Mouse (Mus musculus) stomach, embryonic 16.5 days (tissue): ENCODE results near the gene Xlr5b. TPM values are rescaled to one million over a fixed set of nuclear protein-coding genes. Genes with fewer than 3 reads are reported as not detected.
A peak's percentile ranks its signal among the peaks of the same experiment; 100 is the strongest.
"Not testable (repeated sequence)": the region's sequence is repeated elsewhere in the genome, so short reads cannot be mapped to it uniquely, and the experiment has no call there.

Source experiments
- ATAC-seq: fragments of 200-750 bp; cut with Nextera tagmentation; 2 replicates; pipeline ENCODE4 v1.8.0; 2017; ENCODE audit warnings: moderate number of reproducible peaks, moderate TSS enrichment; ENCODE audit not compliant: insufficient read depth, low FRiP score
- H3K27ac ChIP-seq: fragments of 300-500 bp; sonication (generic); 2 replicates; pipeline ENCODE4 v1.5.1; 2014; ENCODE audit warnings: low read length
- H3K27me3 ChIP-seq: fragments of 300-500 bp; sonication (generic); 2 replicates; pipeline ENCODE4 v1.6.1; 2014; ENCODE audit warnings: low read length, control low read depth, mixed read lengths; ENCODE audit not compliant: control insufficient read depth, insufficient read depth
- H3K36me3 ChIP-seq: fragments of 300-500 bp; sonication (generic); 2 replicates; pipeline ENCODE4 v1.6.1; 2014; ENCODE audit warnings: low read length; ENCODE audit not compliant: control insufficient read depth, insufficient read depth
- H3K4me1 ChIP-seq: fragments of 300-500 bp; sonication (generic); 2 replicates; pipeline ENCODE4 v1.6.1; 2014; ENCODE audit warnings: low read length, control low read depth, mixed read lengths; ENCODE audit not compliant: control insufficient read depth, insufficient read depth
- H3K4me2 ChIP-seq: fragments of 300-500 bp; sonication (generic); 2 replicates; pipeline ENCODE4 v1.6.1; 2014; ENCODE audit warnings: low read depth, low read length, mixed read lengths
- H3K4me3 ChIP-seq: fragments of 300-500 bp; sonication (generic); replicated peaks from 2 replicates; pipeline ENCODE4 v1.5.1; 2014; ENCODE audit warnings: mild to moderate bottlenecking, low read length
- H3K9ac ChIP-seq: fragments of 300-500 bp; sonication (generic); 2 replicates; pipeline ENCODE4 v1.6.1; 2014; ENCODE audit warnings: low read length
- H3K9me3 ChIP-seq: fragments of 300-500 bp; sonication (generic); replicated peaks from 2 replicates; pipeline ENCODE4 v1.6.1; 2016; ENCODE audit warnings: low read length, control low read depth; ENCODE audit not compliant: control insufficient read depth
- WGBS: fragments of 180-500 bp; shearing (Covaris S2); extraction: QIAGEN DNeasy Blood & Tissue Kit; methylation state at CpG from one replicate; pipeline ENCODE4 v1.1.7; 2014; 5-methylcytosine and 5-hydroxymethylcytosine counted together
- polyA plus RNA-seq: library from polyadenylated mRNA; unstranded; fragments of >200 nt; fragmentation: Nextera tagmentation; extraction: Ambion mirVana; gene quantifications from 2 replicates; pipeline ENCODE4 v1.2.1, GENCODE M21; 2015

The Xlr5b gene
- not detected in 2 replicates for polyA plus RNA-seq

- H3K36me3 ChIP-seq, H3K9ac ChIP-seq, H3K4me3 ChIP-seq, H3K9me3 ChIP-seq, ATAC-seq, H3K4me2 ChIP-seq, H3K4me1 ChIP-seq, H3K27me3 ChIP-seq, H3K27ac ChIP-seq: not testable (repeated sequence)
- WGBS, result no CpG with 5 or more reads among the region's 20 CpGs
These were observed at the start of gene Xlr5b for GRCm38 (mm10) chrX:73148496-73148895. Gene Xlr5b (plus strand): TSS chrX:73148796.

- ATAC-seq, H3K9me3 ChIP-seq, H3K4me3 ChIP-seq, H3K27me3 ChIP-seq, H3K27ac ChIP-seq, H3K4me2 ChIP-seq, H3K9ac ChIP-seq, H3K36me3 ChIP-seq, H3K4me1 ChIP-seq: not testable (repeated sequence)
- WGBS, result no CpG with 5 or more reads among the region's 7 CpGs
These were observed 31.8 kb upstream of the Xlr5b start, which contains the start of gene Gm14685 for GRCm38 (mm10) chrX:73116747-73117146. Gene Gm14685 (plus strand): TSS chrX:73117047.

- not testable (repeated sequence) for H3K36me3 ChIP-seq, H3K4me2 ChIP-seq, H3K4me3 ChIP-seq, H3K27ac ChIP-seq, H3K27me3 ChIP-seq, H3K4me1 ChIP-seq, H3K9me3 ChIP-seq, H3K9ac ChIP-seq
- ATAC-seq, result peak; percentile 25; the same call in 1 of the 2 replicates
- WGBS, result no CpG with 5 or more reads among the region's 12 CpGs
These were observed 25.5 kb upstream of the Xlr5b start for GRCm38 (mm10) chrX:73122859-73123829.

GRCm38 (mm10) chrX:73143218-73143618, 5.4 kb upstream of the Xlr5b start:
- ATAC-seq, H3K4me1 ChIP-seq, H3K36me3 ChIP-seq, H3K27ac ChIP-seq, H3K4me2 ChIP-seq, H3K9ac ChIP-seq, H3K4me3 ChIP-seq, H3K9me3 ChIP-seq, H3K27me3 ChIP-seq: not testable (repeated sequence)
- no CpG with 5 or more reads among the region's 7 CpGs for WGBS

- H3K27ac ChIP-seq, H3K36me3 ChIP-seq, H3K4me1 ChIP-seq, H3K9me3 ChIP-seq, H3K4me3 ChIP-seq, H3K27me3 ChIP-seq, H3K9ac ChIP-seq, H3K4me2 ChIP-seq, ATAC-seq: not testable (repeated sequence)
- WGBS, result no CpG with 5 or more reads among the region's 7 CpGs
These were observed 754 bp downstream of the Xlr5b start, which contains the start of gene DXBay18 for GRCm38 (mm10) chrX:73149350-73149749. Gene DXBay18 (minus strand): TSS chrX:73149450.

GRCm38 (mm10) chrX:73176889-73177288, 28.3 kb downstream of the Xlr5b start, which contains the start of gene Spin2d:
Gene Spin2d (minus strand): TSS chrX:73176989.
- not testable (repeated sequence) for H3K4me3 ChIP-seq, H3K27ac ChIP-seq, H3K36me3 ChIP-seq, H3K4me2 ChIP-seq, H3K27me3 ChIP-seq, ATAC-seq, H3K4me1 ChIP-seq, H3K9ac ChIP-seq, H3K9me3 ChIP-seq
- 70% methylated on average over 5 of the region's 15 CpGs for WGBS

- H3K9ac ChIP-seq, H3K4me3 ChIP-seq, ATAC-seq, H3K4me2 ChIP-seq, H3K27me3 ChIP-seq, H3K4me1 ChIP-seq, H3K27ac ChIP-seq, H3K9me3 ChIP-seq, H3K36me3 ChIP-seq: not testable (repeated sequence)
- WGBS, result 81% methylated on average over 12 of the region's 12 CpGs
These were observed 43.3 kb downstream of the Xlr5b start, which contains the start of gene Xlr3b for GRCm38 (mm10) chrX:73191934-73192333. Gene Xlr3b (plus strand): TSS chrX:73192207.

Other genes starting within 250 kb of the Xlr5b start
- 60.3 and 71.4 TPM in 2 replicates for gene Cetn2, start 230.4 kb upstream of the Xlr5b start, polyA plus RNA-seq
- 29.0 and 31.9 TPM in 2 replicates for gene Nsdhl, start 230.2 kb upstream of the Xlr5b start, polyA plus RNA-seq
- gene Zfp185, start 161.5 kb upstream of the Xlr5b start, polyA plus RNA-seq, result 25.5 and 32.3 TPM in 2 replicates
- 0.10 and 0.17 TPM in 2 replicates for gene Pnma5, start 111.7 kb upstream of the Xlr5b start, polyA plus RNA-seq
- 0.10 and 0.16 TPM in 2 replicates for gene Pnma3, start 84.0 kb upstream of the Xlr5b start, polyA plus RNA-seq
- 0.97 and 1.0 TPM in 2 replicates for gene Xlr4a, start 66.3 kb upstream of the Xlr5b start, polyA plus RNA-seq
- gene Xlr3a, start 51.7 kb upstream of the Xlr5b start, polyA plus RNA-seq, result 5.6 and 5.7 TPM in 2 replicates
- gene Gm14685, start 31.7 kb upstream of the Xlr5b start, polyA plus RNA-seq, result 0.14 and 0.19 TPM in 2 replicates
- not detected in 2 replicates for gene DXBay18, start 654 bp downstream of the Xlr5b start, polyA plus RNA-seq
- gene Spin2d, start 28.2 kb downstream of the Xlr5b start, polyA plus RNA-seq, result not detected in 2 replicates
- gene Xlr3b, start 43.4 kb downstream of the Xlr5b start, polyA plus RNA-seq, result 9.6 and 12.5 TPM in 2 replicates
- gene Xlr4b, start 65.5 kb downstream of the Xlr5b start, polyA plus RNA-seq, result 0.90 and 1.8 TPM in 2 replicates
- 12.8 and 14.7 TPM in 2 replicates for gene F8a, start 79.5 kb downstream of the Xlr5b start, polyA plus RNA-seq
- gene Xlr4c, start 94.3 kb downstream of the Xlr5b start, polyA plus RNA-seq, result 0.67 and 0.93 TPM in 2 replicates
- not detected in 2 replicates for gene Xlr3c, start 116.6 kb downstream of the Xlr5b start, polyA plus RNA-seq
- gene Xlr5a, start 144.2 kb downstream of the Xlr5b start, polyA plus RNA-seq, result 0.12 and 0.31 TPM in 2 replicates
- not detected in 2 replicates for gene Xlr5c, start 144.2 kb downstream of the Xlr5b start, polyA plus RNA-seq
- not detected in 2 replicates for gene Gm45015, start 188.0 kb downstream of the Xlr5b start, polyA plus RNA-seq
- gene Zfp275, start 193.8 kb downstream of the Xlr5b start, polyA plus RNA-seq, result 13.5 and 14.7 TPM in 2 replicates
- gene Gm18336, start 249.9 kb downstream of the Xlr5b start, polyA plus RNA-seq, result not detected in 2 replicates